Comparison of ENCODE assay signal across 16 mouse cellular contexts in genomic region chrX:101301654-101302053, GRCm38 (mm10). TPM values are rescaled to one million over a fixed set of nuclear protein-coding genes. Genes with fewer than 3 reads are reported as not detected.
DNase-seq lines count a peak whose midpoint lies in the region; ATAC-seq and TF ChIP-seq lines count a peak whose summit lies in the region.
"Had no signal": no experiment of that assay in that cellular context is flagged by ENCODE, and none has a peak within 500 bp of the region (broad histone marks: within the 10 kb centered on the region; RNA-seq: fewer than 3 reads in every experiment).

No protein-coding gene starts in this region.

- H3K9me3 ChIP-seq in neural tube, embryonic 12.5 days, result no peaks in the 10 kb centered on the region
- no peaks in the 10 kb centered on the region for H3K9me3 ChIP-seq in forebrain, embryonic 14.5 days (replicated peaks; ENCODE audit: control insufficient read depth, low read length)
- no peaks in the 10 kb centered on the region for H3K9me3 ChIP-seq in midbrain, embryonic 10.5 days (replicated peaks)
- no peaks in the 10 kb centered on the region for H3K9me3 ChIP-seq in kidney, embryonic 15.5 days (replicated peaks)
- H3K9me3 ChIP-seq: heart, embryonic 12.5 days had no signal

- H3K9ac ChIP-seq in neural tube, embryonic 12.5 days, result no peak overlapping the region
- peak overlapping the region; percentile 40 for H3K9ac ChIP-seq in forebrain, embryonic 14.5 days (ENCODE audit: low read length)
- H3K9ac ChIP-seq in kidney, embryonic 15.5 days, result no peak overlapping the region
- H3K9ac ChIP-seq: heart, embryonic 12.5 days had no signal

- WGBS in neural tube, embryonic 12.5 days, result 80% methylated on average over 9 of the region's 9 CpGs
- 69% methylated on average over 9 of the region's 9 CpGs for whole genome bisulfite sequencing in forebrain, embryonic 14.5 days
- 64% methylated on average over 9 of the region's 9 CpGs for WGBS in midbrain, embryonic 10.5 days
- 87% methylated on average over 9 of the region's 9 CpGs for WGBS in kidney, embryonic 15.5 days
- WGBS in kidney, adult 2 months, result 91% methylated on average over 9 of the region's 9 CpGs

- no peak for DNase-seq in neural tube, embryonic 10.5 days (ENCODE audit: extremely low spot score, low spot score)
- DNase-seq in forebrain, embryonic 14.5 days (ENCODE audit: low spot score), result no peak
- DNase-seq in midbrain, embryonic 10.5 days (ENCODE audit: low spot score), result no peak
- no peak for DNase-seq in thymus, postnatal 14 days
- DNase-seq in kidney, adult 2 months, result no peak
- DNase-seq: gastrocnemius, postnatal 10 days; kidney, postnatal 4 days had no signal

- TF ChIP-seq CTCF in kidney, adult 2 months (conservative IDR thresholded peaks at IDR 0.05; ENCODE audit: insufficient read depth, insufficient read length, low read depth, low read length), result no peak

- H3K4me2 ChIP-seq in neural tube, embryonic 12.5 days (replicated peaks), result peak overlapping the region; percentile 55
- peak overlapping the region; percentile 51 for H3K4me2 ChIP-seq in forebrain, embryonic 14.5 days (ENCODE audit: low read length)
- no peak overlapping the region for H3K4me2 ChIP-seq in kidney, embryonic 15.5 days

- H3K27ac ChIP-seq in neural tube, embryonic 12.5 days, result no peak overlapping the region
- H3K27ac ChIP-seq in forebrain, embryonic 14.5 days (ENCODE audit: low read depth, low read length), result no peak overlapping the region
- H3K27ac ChIP-seq in midbrain, embryonic 10.5 days (replicated peaks), result peak overlapping the region; percentile 82
- no peak overlapping the region for H3K27ac ChIP-seq in kidney, embryonic 15.5 days
- H3K27ac ChIP-seq in kidney, adult 2 months (ENCODE audit: insufficient read depth, low read depth, low read length), result no peak overlapping the region

- peaks cover 11% of the 10 kb centered on the region for H3K4me1 ChIP-seq in neural tube, embryonic 12.5 days
- peaks cover 17% of the 10 kb centered on the region; the same call in 1 of the 2 replicates for H3K4me1 ChIP-seq in forebrain, embryonic 14.5 days (ENCODE audit: control insufficient read depth, insufficient read depth, low read length)
- H3K4me1 ChIP-seq in midbrain, embryonic 10.5 days, result peaks cover 71% of the 10 kb centered on the region
- H3K4me1 ChIP-seq in kidney, embryonic 15.5 days, result 0 out of 2 replicates have a peak, but pooled peaks cover 3% of the 10 kb centered on the region
- no peaks in the 10 kb centered on the region for H3K4me1 ChIP-seq in kidney, adult 2 months (ENCODE audit: control insufficient read depth, insufficient read depth, low read length)

- TF ChIP-seq POLR2A in kidney, adult 2 months (IDR thresholded peaks at IDR 0.05; ENCODE audit: low read depth, low read length), result no peak

- H3K36me3 ChIP-seq in neural tube, embryonic 12.5 days, result no peaks in the 10 kb centered on the region
- H3K36me3 ChIP-seq in forebrain, embryonic 14.5 days (ENCODE audit: control insufficient read depth, insufficient read depth, low read length), result 0 out of 2 replicates have a peak, but pooled peaks cover 7% of the 10 kb centered on the region
- peaks cover 14% of the 10 kb centered on the region for H3K36me3 ChIP-seq in midbrain, embryonic 10.5 days
- peaks cover 12% of the 10 kb centered on the region; the same call in 1 of the 2 replicates for H3K36me3 ChIP-seq in kidney, embryonic 15.5 days
- no peaks in the 10 kb centered on the region for H3K36me3 ChIP-seq in kidney, adult 2 months (ENCODE audit: control insufficient read depth, insufficient read depth, low read length)

- ATAC-seq in neural tube, embryonic 12.5 days (ENCODE audit: low FRiP score, low read depth), result no peak
- no peak for ATAC-seq in forebrain, embryonic 14.5 days
- no peak for ATAC-seq in kidney, embryonic 15.5 days (replicated peaks; ENCODE audit: low FRiP score)
- ATAC-seq: inflammation-experienced regulatory T-cells, adult 6 months; Patski had no signal

- H3K27me3 ChIP-seq in neural tube, embryonic 12.5 days (replicated peaks), result 0 out of 2 replicates have a peak, but pooled peaks cover 3% of the 10 kb centered on the region
- H3K27me3 ChIP-seq in forebrain, embryonic 14.5 days (replicated peaks; ENCODE audit: control insufficient read depth, insufficient read depth, low read length), result no peaks in the 10 kb centered on the region
- peaks cover 99% of the 10 kb centered on the region for H3K27me3 ChIP-seq in midbrain, embryonic 10.5 days (ENCODE audit: low read depth, poor library complexity, severe bottlenecking)
- H3K27me3 ChIP-seq in kidney, embryonic 15.5 days, result peaks cover 46% of the 10 kb centered on the region
- no peaks in the 10 kb centered on the region for H3K27me3 ChIP-seq in kidney, adult 2 months (replicated peaks; ENCODE audit: control insufficient read depth, insufficient read depth, low read length)
- H3K27me3 ChIP-seq: CH12.LX had no signal

- no peak overlapping the region for H3K4me3 ChIP-seq in neural tube, embryonic 12.5 days
- H3K4me3 ChIP-seq in forebrain, embryonic 14.5 days (ENCODE audit: low read depth, low read length), result peak overlapping the region; percentile 47
- peak overlapping the region; percentile 28; the same call in 1 of the 2 replicates for H3K4me3 ChIP-seq in midbrain, embryonic 10.5 days
- no peak overlapping the region for H3K4me3 ChIP-seq in kidney, embryonic 15.5 days (replicated peaks)
- no peak overlapping the region for H3K4me3 ChIP-seq in kidney, adult 2 months (ENCODE audit: insufficient read depth, low read depth, low read length)
- H3K4me3 ChIP-seq: heart, embryonic 12.5 days had no signal

RNA-seq across cellular contexts. Expression of gene Nlgn3, which starts 2.7 kb away (rescaled TPM):
- polyA plus RNA-seq in neural tube, embryonic 12.5 days (2016; fragmentation: Nextera tagmentation; extraction: Ambion mirVana), result 32.5 and 32.8 TPM in 2 replicates
- polyA plus RNA-seq in forebrain, embryonic 14.5 days (2014; fragmentation: Nextera tagmentation; extraction: Ambion mirVana), result 55.3 and 75.0 TPM in 2 replicates
- polyA plus RNA-seq in midbrain, embryonic 10.5 days (2016; fragmentation: Nextera tagmentation; extraction: Ambion mirVana), result 7.8 and 15.6 TPM in 2 replicates
- 4.8 and 5.3 TPM in 2 replicates for polyA plus RNA-seq in kidney, embryonic 15.5 days (2015; fragmentation: Nextera tagmentation; extraction: Ambion mirVana)
- 0.18 and 0.31 TPM in 2 replicates for polyA plus RNA-seq in kidney, adult 2 months (2012; rRNA removed)

RNA-seq across cellular contexts. Expression of gene Med12, which starts 27.8 kb away (rescaled TPM):
- 29.0 and 40.2 TPM in 2 replicates for polyA plus RNA-seq in neural tube, embryonic 12.5 days (2016; fragmentation: Nextera tagmentation; extraction: Ambion mirVana)
- 24.7 and 25.0 TPM in 2 replicates for polyA plus RNA-seq in forebrain, embryonic 14.5 days (2014; fragmentation: Nextera tagmentation; extraction: Ambion mirVana)
- 30.8 and 39.4 TPM in 2 replicates for polyA plus RNA-seq in midbrain, embryonic 10.5 days (2016; fragmentation: Nextera tagmentation; extraction: Ambion mirVana)
- polyA plus RNA-seq in kidney, embryonic 15.5 days (2015; fragmentation: Nextera tagmentation; extraction: Ambion mirVana), result 32.3 and 35.6 TPM in 2 replicates
- polyA plus RNA-seq in kidney, adult 2 months (2012; rRNA removed), result 77.2 and 82.6 TPM in 2 replicates

RNA-seq across cellular contexts. Expression of gene Gm20489, which starts 32.8 kb away (rescaled TPM):
- not detected in 2 replicates for polyA plus RNA-seq in neural tube, embryonic 12.5 days (2016; fragmentation: Nextera tagmentation; extraction: Ambion mirVana)
- polyA plus RNA-seq in forebrain, embryonic 14.5 days (2014; fragmentation: Nextera tagmentation; extraction: Ambion mirVana), result not detected in 2 replicates
- not detected in 2 replicates for polyA plus RNA-seq in midbrain, embryonic 10.5 days (2016; fragmentation: Nextera tagmentation; extraction: Ambion mirVana)
- not detected in 2 replicates for polyA plus RNA-seq in kidney, embryonic 15.5 days (2015; fragmentation: Nextera tagmentation; extraction: Ambion mirVana)
- polyA plus RNA-seq in kidney, adult 2 months (2012; rRNA removed), result not detected in 2 replicates
- polyA plus RNA-seq: adrenal gland, adult 2 months; heart, embryonic 12.5 days; liver, embryonic 16.5 days; Patski; spleen, adult 2 months had no signal

RNA-seq across cellular contexts. Expression of gene Il2rg, which starts 33.6 kb away (rescaled TPM):
- polyA plus RNA-seq in neural tube, embryonic 12.5 days (2016; fragmentation: Nextera tagmentation; extraction: Ambion mirVana), result 3.8 and 5.0 TPM in 2 replicates
- polyA plus RNA-seq in forebrain, embryonic 14.5 days (2014; fragmentation: Nextera tagmentation; extraction: Ambion mirVana), result 6.2 and 6.5 TPM in 2 replicates
- polyA plus RNA-seq in midbrain, embryonic 10.5 days (2016; fragmentation: Nextera tagmentation; extraction: Ambion mirVana), result 3.0 and 4.1 TPM in 2 replicates
- 21.1 and 22.2 TPM in 2 replicates for polyA plus RNA-seq in kidney, embryonic 15.5 days (2015; fragmentation: Nextera tagmentation; extraction: Ambion mirVana)
- 7.2 and 21.4 TPM in 2 replicates for polyA plus RNA-seq in kidney, adult 2 months (2012; rRNA removed)

RNA-seq across cellular contexts. Expression of gene Gm614, which starts 37.9 kb away (rescaled TPM):
- not detected in 2 replicates for polyA plus RNA-seq in neural tube, embryonic 12.5 days (2016; fragmentation: Nextera tagmentation; extraction: Ambion mirVana)
- polyA plus RNA-seq in forebrain, embryonic 14.5 days (2014; fragmentation: Nextera tagmentation; extraction: Ambion mirVana), result not detected in 2 replicates
- polyA plus RNA-seq in midbrain, embryonic 10.5 days (2016; fragmentation: Nextera tagmentation; extraction: Ambion mirVana), result not detected in 2 replicates
- 0.23 TPM in 1 of 2 replicates, not detected in the other for polyA plus RNA-seq in kidney, embryonic 15.5 days (2015; fragmentation: Nextera tagmentation; extraction: Ambion mirVana)
- polyA plus RNA-seq in kidney, adult 2 months (2012; rRNA removed), result not detected in 2 replicates
- polyA plus RNA-seq: adrenal gland, adult 2 months; heart, embryonic 12.5 days; liver, embryonic 16.5 days; Patski had no signal

Comparison
In these comparisons a context has a peak if more than half of its experiments do, and no peak if none do; other contexts are left out.
1. H3K4me3 ChIP-seq: peak in forebrain, embryonic 14.5 days (single experiment) and midbrain, embryonic 10.5 days (single experiment); none in neural tube, embryonic 12.5 days (single experiment), kidney, embryonic 15.5 days (single experiment) and kidney, adult 2 months (single experiment).